Mouse (Mus musculus): ENCODE data around the gene Neurog3. TPM values are rescaled to one million over a fixed set of nuclear protein-coding genes. Genes with fewer than 3 reads are reported as not detected.

Gene Neurog3
- total and polyA plus RNA-seq, 2 experiments from 2014 or later, result not detected

- TF ChIP-seq EP300 (IDR thresholded peaks at IDR 0.05; ENCODE audit: low read depth), result no peak
- no peak for TF ChIP-seq CTCF (IDR thresholded peaks at IDR 0.05; ENCODE audit: low read depth)
- Histone ChIP-seq H3K36me3 (replicated peaks; ENCODE audit: control insufficient read depth, insufficient read depth, low read length) (no peaks in the 10 kb centered on the region), H3K4me3 (ENCODE audit: low read depth, low read length) (no peak overlapping the region), H3K4me1 (ENCODE audit: control insufficient read depth, insufficient read depth) (no peaks in the 10 kb centered on the region), H3K4me2 (ENCODE audit: low read depth, low read length) (no peak overlapping the region), H3K9ac (replicated peaks; ENCODE audit: low read depth, low read length) (no peak overlapping the region), H3K27ac (ENCODE audit: low read depth) (no peak overlapping the region), H3K9me3 (replicated peaks; ENCODE audit: control insufficient read depth, low read length) (no peaks in the 10 kb centered on the region), H3K27me3 (ENCODE audit: control insufficient read depth, insufficient read depth, low read length) (peaks cover 57% of the 10 kb centered on the region)
- no peak for DNase-seq (ENCODE audit: low spot score)
- 58% methylated on average over 9 of the region's 9 CpGs for WGBS
- no peak for ATAC-seq (ENCODE audit: insufficient read depth, low read depth)
These were observed 25.8 kb upstream of the Neurog3 start for GRCm38 (mm10) chr10:62107048-62107447.

- TF ChIP-seq CTCF (IDR thresholded peaks at IDR 0.05; ENCODE audit: low read depth) (peak; percentile 76), EP300 (IDR thresholded peaks at IDR 0.05; ENCODE audit: low read depth) (no peak)
- H3K9ac ChIP-seq (replicated peaks; ENCODE audit: low read depth, low read length), result no peak overlapping the region; the same call in 1 of the 2 replicates
- H3K27me3 ChIP-seq (ENCODE audit: control insufficient read depth, insufficient read depth, low read length), result peaks cover 53% of the 10 kb centered on the region
- peak; percentile 31 for DNase-seq (ENCODE audit: low spot score)
- H3K9me3 ChIP-seq (replicated peaks; ENCODE audit: control insufficient read depth, low read length), result no peaks in the 10 kb centered on the region
- no peaks in the 10 kb centered on the region for H3K36me3 ChIP-seq (replicated peaks; ENCODE audit: control insufficient read depth, insufficient read depth, low read length)
- H3K4me2 ChIP-seq (ENCODE audit: low read depth, low read length), result peak overlapping the region; percentile 77
- H3K27ac ChIP-seq (ENCODE audit: low read depth), result no peak overlapping the region
- ATAC-seq (ENCODE audit: insufficient read depth, low read depth), result peak; percentile 79
- under 1% methylated on average over 55 of the region's 57 CpGs for WGBS
- peak overlapping the region; percentile 50 for H3K4me3 ChIP-seq (ENCODE audit: low read depth, low read length)
- no peaks in the 10 kb centered on the region for H3K4me1 ChIP-seq (ENCODE audit: control insufficient read depth, insufficient read depth)
These were observed 22.2 kb upstream of the Neurog3 start for GRCm38 (mm10) chr10:62110504-62111206.

- Histone ChIP-seq H3K36me3 (replicated peaks; ENCODE audit: control insufficient read depth, insufficient read depth, low read length) (no peaks in the 10 kb centered on the region), H3K4me3 (ENCODE audit: low read depth, low read length) (peak overlapping the region; percentile 50), H3K9me3 (replicated peaks; ENCODE audit: control insufficient read depth, low read length) (no peaks in the 10 kb centered on the region), H3K4me1 (ENCODE audit: control insufficient read depth, insufficient read depth) (no peaks in the 10 kb centered on the region), H3K27ac (ENCODE audit: low read depth) (no peak overlapping the region), H3K4me2 (ENCODE audit: low read depth, low read length) (peak overlapping the region; percentile 77), H3K9ac (replicated peaks; ENCODE audit: low read depth, low read length) (no peak overlapping the region), H3K27me3 (ENCODE audit: control insufficient read depth, insufficient read depth, low read length) (peaks cover 53% of the 10 kb centered on the region)
- no peak for ATAC-seq (ENCODE audit: insufficient read depth, low read depth)
- 41% methylated on average over 6 of the region's 6 CpGs for WGBS
- TF ChIP-seq CTCF (IDR thresholded peaks at IDR 0.05; ENCODE audit: low read depth) (no peak), EP300 (IDR thresholded peaks at IDR 0.05; ENCODE audit: low read depth) (no peak)
- DNase-seq (ENCODE audit: low spot score), result no peak
These were observed 21.7 kb upstream of the Neurog3 start for GRCm38 (mm10) chr10:62111207-62111576.

GRCm38 (mm10) chr10:62113865-62114647 lies 18.8 kb upstream of the Neurog3 start:
- 69% methylated on average over 9 of the region's 9 CpGs for WGBS
- Histone ChIP-seq H3K9me3 (replicated peaks; ENCODE audit: control insufficient read depth, low read length) (no peaks in the 10 kb centered on the region), H3K9ac (replicated peaks; ENCODE audit: low read depth, low read length) (no peak overlapping the region), H3K4me1 (ENCODE audit: control insufficient read depth, insufficient read depth) (no peaks in the 10 kb centered on the region), H3K27ac (ENCODE audit: low read depth) (no peak overlapping the region), H3K4me2 (ENCODE audit: low read depth, low read length) (no peak overlapping the region), H3K27me3 (ENCODE audit: control insufficient read depth, insufficient read depth, low read length) (peaks cover 47% of the 10 kb centered on the region), H3K4me3 (ENCODE audit: low read depth, low read length) (no peak overlapping the region), H3K36me3 (replicated peaks; ENCODE audit: control insufficient read depth, insufficient read depth, low read length) (no peaks in the 10 kb centered on the region)
- DNase-seq (ENCODE audit: low spot score), result no peak
- no peak for TF ChIP-seq CTCF (IDR thresholded peaks at IDR 0.05; ENCODE audit: low read depth)
- TF ChIP-seq EP300 (IDR thresholded peaks at IDR 0.05; ENCODE audit: low read depth), result no peak
- no peak for ATAC-seq (ENCODE audit: insufficient read depth, low read depth)

GRCm38 (mm10) chr10:62127137-62127536 lies 5.8 kb upstream of the Neurog3 start:
- Histone ChIP-seq H3K4me2 (ENCODE audit: low read depth, low read length) (no peak overlapping the region), H3K9ac (replicated peaks; ENCODE audit: low read depth, low read length) (no peak overlapping the region), H3K4me1 (ENCODE audit: control insufficient read depth, insufficient read depth) (no peaks in the 10 kb centered on the region), H3K9me3 (replicated peaks; ENCODE audit: control insufficient read depth, low read length) (no peaks in the 10 kb centered on the region), H3K4me3 (ENCODE audit: low read depth, low read length) (no peak overlapping the region), H3K36me3 (replicated peaks; ENCODE audit: control insufficient read depth, insufficient read depth, low read length) (no peaks in the 10 kb centered on the region), H3K27ac (ENCODE audit: low read depth) (no peak overlapping the region), H3K27me3 (ENCODE audit: control insufficient read depth, insufficient read depth, low read length) (peaks cover 55% of the 10 kb centered on the region)
- TF ChIP-seq EP300 (IDR thresholded peaks at IDR 0.05; ENCODE audit: low read depth), result no peak
- TF ChIP-seq CTCF (IDR thresholded peaks at IDR 0.05; ENCODE audit: low read depth), result no peak; the same call in 1 of the 2 replicates
- 46% methylated on average over 6 of the region's 6 CpGs for WGBS
- DNase-seq (ENCODE audit: low spot score), result no peak
- no peak for ATAC-seq (ENCODE audit: insufficient read depth, low read depth)

All from heart, postnatal 0 days (tissue).